Mouse (Mus musculus): ENCODE measurements around the gene Gzf1. TPM values are rescaled to one million over a fixed set of nuclear protein-coding genes. Genes with fewer than 3 reads are reported as not detected.

Gene Gzf1
- total RNA-seq, 2 experiments from 2014 or later, result 14.4 to 14.5 TPM

DNA sequence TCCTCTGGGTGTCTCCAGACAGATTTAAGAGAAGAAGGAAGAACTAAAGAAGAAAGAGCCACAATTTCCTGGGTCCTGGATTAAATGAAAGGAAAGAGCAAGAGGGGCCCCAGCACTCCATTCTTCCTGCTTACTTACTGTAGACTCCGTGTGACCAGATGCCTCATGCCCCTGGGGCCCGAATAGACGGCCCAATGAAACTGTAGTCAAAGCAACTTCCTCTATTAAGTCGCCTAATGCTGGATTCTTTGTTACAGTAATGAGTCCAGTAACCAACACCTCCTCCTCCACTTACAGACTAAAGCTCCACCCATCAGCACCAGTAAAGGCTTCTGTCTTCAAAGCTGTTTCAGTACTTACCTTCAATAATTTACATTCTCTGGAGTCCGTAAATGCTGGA, 17.7 kb downstream of the Gzf1 start:
- peak; percentile 64; the same call in 1 of the 2 replicates for ATAC-seq (ENCODE audit: poor library complexity, severe bottlenecking)

DNA sequence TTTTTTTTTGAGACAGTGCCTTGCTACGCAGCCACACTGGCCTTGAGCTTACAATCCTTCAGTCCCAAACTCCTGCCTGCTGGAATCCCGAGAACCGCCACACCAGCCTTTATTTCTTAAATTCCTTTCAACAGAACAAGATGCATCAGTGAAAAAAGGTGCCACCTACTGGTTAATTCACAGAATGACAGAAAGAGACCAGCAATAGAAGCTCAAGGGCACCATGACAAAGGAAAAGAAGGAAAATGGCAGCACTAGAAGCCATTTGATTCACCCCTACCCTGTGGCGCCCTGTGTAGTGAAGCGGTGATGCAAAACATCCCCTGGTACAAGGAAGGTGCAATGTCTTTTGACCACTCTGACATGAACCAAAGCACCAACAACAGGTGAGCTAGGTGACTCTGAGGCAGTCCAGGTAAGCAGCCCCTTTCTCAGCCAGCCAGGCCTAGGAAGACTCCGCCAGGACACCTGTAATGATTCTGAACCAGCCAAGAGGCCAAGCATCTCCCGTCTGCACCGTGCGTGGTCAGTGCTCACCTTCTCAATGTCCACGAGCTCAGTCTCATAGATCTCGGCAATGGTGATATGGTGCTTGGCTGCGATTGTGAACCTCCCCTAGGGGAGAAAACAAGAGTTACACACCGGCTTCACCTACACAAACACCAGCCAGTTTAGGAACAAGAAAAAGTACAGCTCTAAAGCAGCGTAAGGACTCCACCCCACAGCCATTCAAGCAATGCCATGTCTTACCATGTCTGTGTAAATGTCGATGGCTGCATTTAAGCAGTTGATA, 25.8 kb downstream of the Gzf1 start:
- ATAC-seq (ENCODE audit: poor library complexity, severe bottlenecking), result peak; percentile 78

DNA sequence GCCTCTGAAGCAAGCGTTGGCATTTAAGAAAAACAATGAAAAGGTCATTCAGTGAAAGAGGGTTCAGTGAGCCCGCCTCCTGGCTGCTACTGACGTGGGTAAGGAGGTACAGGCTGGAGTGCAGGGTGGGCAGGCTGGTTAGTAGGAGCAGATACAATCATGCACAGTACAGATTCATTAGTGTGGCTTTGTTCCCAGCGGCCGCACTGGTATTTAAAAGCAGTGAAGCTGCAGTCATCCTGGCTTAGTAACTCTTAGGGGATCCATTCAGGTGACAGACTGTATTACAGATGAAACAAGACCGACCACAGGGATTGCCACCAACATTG, 26.3 kb downstream of the Gzf1 start:
- ATAC-seq (ENCODE audit: poor library complexity, severe bottlenecking), result no peak

DNA sequence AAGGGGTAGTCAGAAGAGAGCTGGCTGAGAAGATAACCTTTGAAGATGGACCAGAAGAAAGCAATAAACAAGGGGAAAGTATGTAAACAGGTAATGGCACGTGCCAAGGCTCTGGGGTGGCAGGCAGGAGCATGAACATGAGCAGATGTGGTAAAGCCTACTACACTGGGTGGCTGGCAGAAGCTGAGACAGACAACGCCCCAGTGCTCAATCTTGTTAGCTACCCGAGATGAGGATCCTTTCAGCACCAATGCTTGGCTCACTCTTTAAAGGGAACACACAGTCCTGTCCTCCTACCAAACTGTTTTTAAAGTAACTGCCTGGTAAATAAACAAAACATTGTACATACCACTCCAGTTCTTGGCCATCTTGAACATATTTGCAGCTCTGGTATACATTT, 31.5 kb downstream of the Gzf1 start:
- ATAC-seq (ENCODE audit: poor library complexity, severe bottlenecking), result no peak

DNA sequence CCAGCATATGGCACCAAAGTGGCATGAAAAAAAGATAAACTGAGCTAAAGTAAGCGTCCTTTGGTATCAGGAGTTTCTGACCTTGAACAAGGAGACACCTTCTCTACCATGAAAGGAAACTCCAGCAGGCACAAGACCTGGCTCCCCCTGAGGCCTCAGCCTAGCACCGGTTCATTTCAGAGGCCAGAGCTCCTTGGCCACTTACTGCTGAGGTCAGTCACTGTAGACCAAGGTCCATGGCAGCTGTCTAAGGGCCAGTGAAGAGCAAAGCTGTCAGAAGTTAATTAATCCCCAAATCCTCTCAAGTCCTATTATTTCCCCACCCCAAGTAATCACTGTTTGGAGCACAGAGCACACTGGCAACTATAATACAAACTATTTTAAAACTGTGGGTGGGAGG, 36.2 kb downstream of the Gzf1 start:
- no peak for ATAC-seq (ENCODE audit: poor library complexity, severe bottlenecking)

GRCm38 (mm10) chr2:148719271-148719995, 38.6 kb downstream of the Gzf1 start:
- ATAC-seq (ENCODE audit: poor library complexity, severe bottlenecking), result peak; percentile 73

- ATAC-seq (ENCODE audit: poor library complexity, severe bottlenecking), result peak; percentile 31
These were observed 50.9 kb downstream of the Gzf1 start for GRCm38 (mm10) chr2:148731614-148732326.

GRCm38 (mm10) chr2:148732327-148733000, 51.6 kb downstream of the Gzf1 start, which contains the start of gene Napb:
Gene Napb (minus strand): TSS chr2:148732467.
- peak; percentile 97 for ATAC-seq (ENCODE audit: poor library complexity, severe bottlenecking)

Other genes starting within 250 kb of the Gzf1 start
- 48.5 and 49.1 TPM in 2 replicates for gene Cd93, start 237.5 kb upstream of the Gzf1 start, total RNA-seq (2015)
- gene Cd93, start 237.5 kb upstream of the Gzf1 start, total RNA-seq (2017), result 61.8 and 65.4 TPM in 2 replicates
- 66.4 and 80.3 TPM in 2 replicates for gene Nxt1, start 8.4 kb upstream of the Gzf1 start, total RNA-seq (2015)
- 26.9 and 39.4 TPM in 2 replicates for gene Nxt1, start 8.4 kb upstream of the Gzf1 start, total RNA-seq (2017)
- 0.36 and 0.57 TPM in 2 replicates for gene Napb, start 51.4 kb downstream of the Gzf1 start, total RNA-seq (2015)
- 0.29 and 0.53 TPM in 2 replicates for gene Napb, start 51.4 kb downstream of the Gzf1 start, total RNA-seq (2017)
- not detected in 2 replicates for gene Cstl1, start 69.3 kb downstream of the Gzf1 start, total RNA-seq (2015)
- not detected in 2 replicates for gene Cstl1, start 69.3 kb downstream of the Gzf1 start, total RNA-seq (2017)
- not detected in 2 replicates for gene Cst11, start 90.5 kb downstream of the Gzf1 start, total RNA-seq (2015)
- not detected in 2 replicates for gene Cst11, start 90.5 kb downstream of the Gzf1 start, total RNA-seq (2017)
- gene 8030411F24Rik, start 101.0 kb downstream of the Gzf1 start, total RNA-seq (2015), result not detected in 2 replicates
- gene 8030411F24Rik, start 101.0 kb downstream of the Gzf1 start, total RNA-seq (2017), result not detected in 2 replicates
- gene Cst12, start 108.3 kb downstream of the Gzf1 start, total RNA-seq (2015), result not detected in 2 replicates
- not detected in 2 replicates for gene Cst12, start 108.3 kb downstream of the Gzf1 start, total RNA-seq (2017)
- not detected in 2 replicates for gene Cst8, start 117.8 kb downstream of the Gzf1 start, total RNA-seq (2015)
- gene Cst8, start 117.8 kb downstream of the Gzf1 start, total RNA-seq (2017), result not detected in 2 replicates
- gene Cst13, start 139.1 kb downstream of the Gzf1 start, total RNA-seq (2015), result not detected in 2 replicates
- not detected in 2 replicates for gene Cst13, start 139.1 kb downstream of the Gzf1 start, total RNA-seq (2017)
- gene Cst9, start 154.1 kb downstream of the Gzf1 start, total RNA-seq (2015), result not detected in 2 replicates
- not detected in 2 replicates for gene Cst9, start 154.1 kb downstream of the Gzf1 start, total RNA-seq (2017)
- not detected in 2 replicates for gene 9230104L09Rik, start 184.0 kb downstream of the Gzf1 start, total RNA-seq (2015)
- not detected in 2 replicates for gene 9230104L09Rik, start 184.0 kb downstream of the Gzf1 start, total RNA-seq (2017)
- gene Cst3, start 194.7 kb downstream of the Gzf1 start, total RNA-seq (2015), result 1,273 and 1,418 TPM in 2 replicates
- 1,036 and 1,154 TPM in 2 replicates for gene Cst3, start 194.7 kb downstream of the Gzf1 start, total RNA-seq (2017)

Measured in megakaryocyte, adult 5-6 weeks (primary cell).